Mouse (Mus musculus) retina, embryonic 14.5 days (tissue): Measurements from ENCODE around the gene Fbxw10.

ENCODE experiments used
- DNase-seq: peaks from one replicate; pipeline ENCODE4 v3.0.0-alpha.2; 2015; ENCODE audit warnings: low spot score

Fbxw10 gene

GRCm38 (mm10) chr11:62846961-62847654, at the start of gene Fbxw10:
Fbxw10 (plus strand) TSS chr11:62847069.
- DNase-seq: peak; percentile 68

DNA sequence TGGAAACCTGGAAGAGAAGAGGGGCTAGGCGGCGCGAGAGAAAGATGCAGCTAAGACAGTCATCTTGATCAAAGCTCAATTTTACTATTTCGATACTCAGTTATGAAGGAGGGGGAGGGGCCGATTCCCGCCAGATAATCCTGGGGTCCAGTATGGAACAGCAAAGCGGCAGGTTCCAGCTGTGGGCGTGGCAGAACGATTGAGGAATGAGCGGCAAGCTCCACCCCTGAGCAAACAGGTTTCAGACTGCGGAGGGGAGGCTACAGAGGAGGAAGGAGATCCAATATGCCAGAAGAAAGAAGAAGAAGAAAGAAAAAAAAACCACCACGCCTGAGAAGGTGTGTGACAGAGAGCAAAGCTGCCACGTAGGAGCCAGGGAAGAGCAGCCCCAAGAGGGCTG, 42.8 kb upstream of the Fbxw10 start:
- no peak for DNase-seq

DNA sequence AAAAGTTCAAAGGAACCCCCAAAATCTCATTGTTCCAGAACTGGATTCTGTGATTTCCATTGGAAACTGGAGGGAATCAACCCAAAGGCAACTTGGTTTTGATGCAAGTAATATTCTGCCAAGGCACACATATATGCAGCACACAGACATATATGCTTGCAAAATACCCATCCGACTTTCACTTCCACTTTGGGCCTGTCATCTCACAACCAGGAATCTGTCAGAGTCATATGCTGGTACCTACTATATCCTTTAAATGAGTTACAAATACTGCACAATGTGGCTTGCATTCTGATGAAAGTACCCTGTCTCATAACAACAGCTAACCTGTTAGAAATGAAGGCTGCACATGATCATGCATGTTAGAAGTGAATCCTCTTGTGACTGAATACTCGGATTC, 38.9 kb upstream of the Fbxw10 start:
- no peak for DNase-seq

- peak; percentile 35 for DNase-seq
Measured at GRCm38 (mm10) chr11:62809201-62809600, 37.7 kb upstream of the Fbxw10 start.

DNA sequence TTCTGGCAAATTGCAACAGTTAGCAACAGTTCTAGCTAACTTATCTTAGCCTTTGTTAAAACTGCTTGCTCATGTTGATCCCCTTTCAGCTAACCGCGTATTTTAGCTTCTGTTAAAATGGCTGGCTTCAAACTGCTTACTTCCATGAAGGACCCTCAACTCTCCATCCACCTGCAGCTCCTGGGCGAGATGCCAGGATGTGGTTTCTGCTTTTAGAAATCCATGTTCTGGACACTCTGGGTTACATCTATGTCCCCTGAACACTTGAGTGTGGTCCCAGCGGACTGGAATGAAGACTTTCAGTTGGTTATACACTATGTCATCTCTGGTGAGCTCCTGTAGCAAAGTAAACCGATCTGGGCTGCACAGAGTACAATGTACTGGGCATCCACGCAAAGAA, 34.6 kb upstream of the Fbxw10 start:
- DNase-seq: no peak

DNA sequence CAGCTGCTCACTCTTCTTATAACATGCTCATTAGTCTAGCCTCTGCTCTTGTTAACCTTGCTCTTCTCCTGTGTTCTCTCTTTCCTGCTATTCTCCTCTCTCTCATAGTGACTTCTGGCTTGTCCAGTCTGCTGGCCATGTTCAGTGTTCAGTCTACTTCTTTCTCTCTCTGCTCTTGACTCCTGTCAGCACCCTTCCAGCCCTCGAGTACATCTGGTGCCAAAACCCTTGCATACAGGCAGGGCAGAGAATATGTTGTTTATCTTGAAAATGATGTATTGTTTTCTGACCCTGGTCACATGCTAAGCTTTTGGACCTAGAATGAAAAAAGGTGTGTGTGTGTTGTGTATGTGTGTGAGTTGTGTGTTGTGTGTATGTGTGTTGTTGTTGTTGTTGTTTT, 33.4 kb upstream of the Fbxw10 start:
- no peak for DNase-seq

- DNase-seq: no peak
Measured at GRCm38 (mm10) chr11:62813970-62814624, 32.8 kb upstream of the Fbxw10 start.

- DNase-seq: no peak
Measured at GRCm38 (mm10) chr11:62814625-62815024, 32.2 kb upstream of the Fbxw10 start.

DNA sequence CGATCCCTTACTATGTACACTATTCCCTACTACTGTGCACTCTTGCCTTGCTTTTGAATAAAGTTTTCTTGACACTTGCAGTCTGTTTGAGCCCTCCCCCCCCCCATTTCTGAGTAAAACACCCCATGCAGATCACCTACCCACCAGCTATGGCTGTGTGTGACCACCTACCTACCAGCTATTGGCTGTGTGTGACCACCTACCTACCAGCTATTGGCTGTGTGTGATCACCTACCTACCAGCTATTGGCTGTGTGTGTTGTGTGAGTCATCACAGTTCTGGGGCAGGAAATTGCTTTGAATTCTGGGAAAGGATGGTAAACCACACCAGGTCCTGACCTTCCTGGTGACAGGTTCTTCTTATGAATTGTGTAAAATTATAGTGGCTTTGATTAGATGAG, 31.4 kb upstream of the Fbxw10 start:
- no peak for DNase-seq

- no peak for DNase-seq
Measured at GRCm38 (mm10) chr11:62816591-62816990, 30.3 kb upstream of the Fbxw10 start.

DNA sequence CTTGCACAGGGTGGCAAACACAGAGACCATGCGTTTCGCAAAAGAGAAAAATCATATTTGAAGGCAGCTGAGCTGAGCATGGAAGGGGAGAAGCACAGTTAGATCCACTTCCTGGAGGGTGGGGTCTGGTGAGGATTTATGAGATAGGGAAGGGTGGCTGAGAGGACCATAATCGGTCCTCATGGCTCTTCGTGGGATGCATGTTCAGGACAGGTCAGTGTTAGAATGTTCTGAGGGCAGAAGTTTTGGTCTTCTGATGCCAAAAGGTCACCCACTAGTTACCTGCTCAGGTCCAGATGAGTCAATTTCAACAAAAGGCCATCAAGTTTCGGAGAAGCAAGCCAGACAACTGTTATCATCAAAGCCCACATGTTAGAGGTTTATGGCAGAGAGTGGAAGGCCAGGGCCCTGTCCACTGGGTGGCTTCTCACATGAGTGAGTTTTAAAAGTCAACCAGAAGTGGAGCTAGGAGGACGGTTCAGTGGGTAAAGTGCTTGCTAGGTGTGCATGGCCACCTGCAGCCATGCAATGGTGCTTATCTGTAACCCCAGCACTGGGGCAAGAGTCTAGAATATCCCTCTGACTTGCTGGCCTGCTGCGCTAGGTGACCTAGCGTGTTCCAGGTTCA, 27.7 kb upstream of the Fbxw10 start:
- DNase-seq: no peak

- peak; percentile 71 for DNase-seq
Measured at GRCm38 (mm10) chr11:62820059-62820541, 26.8 kb upstream of the Fbxw10 start, which contains the start of gene Trim16. Trim16 (plus strand) TSS chr11:62820231.

DNA sequence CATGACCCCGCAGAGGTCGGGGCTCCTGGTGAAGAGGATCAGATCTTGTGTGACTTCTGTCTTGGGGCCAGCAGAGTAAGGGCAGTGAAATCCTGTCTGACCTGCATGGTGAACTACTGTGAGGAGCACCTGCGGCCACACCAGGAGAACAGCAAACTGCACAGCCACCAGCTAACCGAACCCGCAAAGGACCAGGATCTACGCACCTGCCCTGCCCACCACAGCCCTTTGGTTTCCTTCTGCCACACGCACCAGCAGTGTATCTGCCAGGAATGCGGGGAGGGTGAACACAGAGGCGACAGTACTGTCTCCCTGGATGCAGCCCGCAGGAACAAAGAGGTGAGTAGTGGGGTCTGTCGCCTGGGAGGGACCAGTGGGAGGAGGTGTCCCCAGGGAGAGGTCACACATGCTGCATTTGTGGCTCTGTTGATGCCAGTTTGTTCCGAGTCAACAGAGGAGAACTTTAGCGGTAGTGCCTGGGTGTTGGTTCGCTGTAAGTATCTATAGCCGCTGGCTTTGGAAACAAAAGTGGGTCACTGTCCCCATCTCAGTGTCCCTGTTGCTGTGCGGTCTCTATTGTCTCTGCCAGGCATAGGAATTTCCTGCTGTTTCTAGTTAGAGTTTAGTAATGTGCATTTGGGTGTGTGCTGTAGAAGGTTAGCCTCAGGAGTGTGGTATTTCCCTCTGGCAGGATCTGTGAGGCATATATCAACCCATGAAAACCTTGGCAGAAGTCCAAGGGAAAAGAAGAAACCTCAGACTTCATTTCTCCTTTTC, 26.0 kb upstream of the Fbxw10 start:
- peak; percentile 68 for DNase-seq

DNA sequence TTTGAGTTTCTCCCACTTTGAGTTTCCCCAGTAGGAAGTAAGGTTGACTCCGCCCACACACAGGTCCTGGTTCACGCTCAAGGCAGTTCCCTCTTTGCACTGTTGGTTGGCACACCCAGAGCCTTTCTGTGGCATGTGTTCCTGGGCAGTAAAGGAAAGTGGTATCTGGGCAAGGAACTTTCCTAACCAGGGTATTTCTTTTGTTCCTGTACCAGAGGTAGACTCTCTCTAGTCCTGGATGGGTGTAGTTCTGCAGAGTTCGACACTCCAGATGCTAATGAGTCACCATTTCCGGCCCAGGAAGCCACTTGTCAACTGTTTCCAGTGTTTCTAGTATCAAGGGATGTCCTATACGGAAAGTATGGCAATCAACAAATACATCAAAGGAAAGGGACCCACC, 25.0 kb upstream of the Fbxw10 start:
- DNase-seq: peak; percentile 3

DNA sequence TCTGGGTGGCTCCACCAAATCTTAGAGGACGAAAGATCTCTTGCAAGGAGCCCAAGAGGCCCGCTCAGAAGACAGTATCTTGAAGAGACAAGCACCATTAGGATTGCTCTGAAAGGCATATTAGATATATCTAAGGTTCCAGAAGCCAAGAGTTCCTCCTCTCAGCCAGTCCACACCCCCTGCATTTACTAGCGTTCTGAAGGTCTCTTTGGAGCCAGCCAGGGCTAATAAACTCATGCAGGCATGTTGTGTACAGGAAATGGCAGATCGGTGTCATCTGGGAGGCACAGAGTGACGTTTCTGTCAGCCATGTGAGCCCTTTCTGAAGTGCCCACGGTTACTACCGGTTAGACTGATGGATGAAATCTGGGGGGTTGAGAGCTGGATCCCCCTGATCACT, 22.7 kb upstream of the Fbxw10 start:
- DNase-seq: no peak

- no peak for DNase-seq
Measured at GRCm38 (mm10) chr11:62825222-62826105, 21.4 kb upstream of the Fbxw10 start.

GRCm38 (mm10) chr11:62826106-62826733, 20.6 kb upstream of the Fbxw10 start:
- DNase-seq: no peak

GRCm38 (mm10) chr11:62827135-62827534, 19.7 kb upstream of the Fbxw10 start:
- no peak for DNase-seq

- no peak for DNase-seq
Measured at GRCm38 (mm10) chr11:62827911-62828310, 19.0 kb upstream of the Fbxw10 start.

- no peak for DNase-seq
Measured at GRCm38 (mm10) chr11:62830387-62830786, 16.5 kb upstream of the Fbxw10 start.

DNA sequence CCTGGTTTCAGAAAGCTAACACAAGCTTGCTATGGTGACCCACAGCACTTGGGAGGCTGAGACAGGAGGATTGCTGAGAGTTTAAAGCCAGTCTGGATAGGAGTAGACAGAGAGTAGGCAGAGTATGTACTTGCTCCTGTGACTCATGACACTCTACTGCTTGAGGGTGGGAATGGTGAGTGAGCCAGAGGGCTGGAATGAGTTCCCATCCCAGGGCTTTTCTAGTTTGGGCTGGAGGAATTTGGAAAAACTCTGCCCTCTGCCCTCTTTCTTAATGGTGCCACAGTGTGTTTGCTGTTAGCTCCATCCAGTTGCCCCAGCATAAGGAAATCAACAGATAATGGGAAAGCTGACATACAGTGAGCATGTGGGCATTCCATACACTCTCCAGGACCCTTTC, 15.0 kb upstream of the Fbxw10 start:
- no peak for DNase-seq
